Mouse (Mus musculus) midbrain, embryonic 15.5 days (tissue): Measurements from ENCODE around the gene Slx1b. TPM values are rescaled to one million over a fixed set of nuclear protein-coding genes. Genes with fewer than 3 reads are reported as not detected.
A peak's percentile ranks its signal among the peaks of the same experiment; 100 is the strongest.
"Not testable (repeated sequence)": the region's sequence is repeated elsewhere in the genome, so short reads cannot be mapped to it uniquely, and the experiment has no call there.

ENCODE experiments used
- ATAC-seq: fragments of 200-750 bp; cut with Nextera tagmentation; replicated peaks from 2 replicates; pipeline ENCODE4 v1.8.0; 2017; ENCODE audit warnings: moderate TSS enrichment
- H3K27ac ChIP-seq: fragments of 300-500 bp; sonication (generic); 2 replicates; pipeline ENCODE4 v1.5.1; 2015; ENCODE audit warnings: mild to moderate bottlenecking, inconsistent platforms
- H3K27me3 ChIP-seq: fragments of 300-500 bp; sonication (generic); replicated peaks from 2 replicates; pipeline ENCODE4 v1.6.1; 2015; ENCODE audit warnings: inconsistent platforms
- H3K36me3 ChIP-seq: fragments of 300-500 bp; sonication (generic); replicated peaks from 2 replicates; pipeline ENCODE4 v1.6.1; 2015; ENCODE audit warnings: inconsistent platforms
- H3K4me1 ChIP-seq: fragments of 300-500 bp; sonication (generic); 2 replicates; pipeline ENCODE4 v1.6.1; 2015; ENCODE audit warnings: inconsistent platforms
- H3K4me2 ChIP-seq: fragments of 300-500 bp; sonication (generic); 2 replicates; pipeline ENCODE4 v1.6.1; 2015; ENCODE audit warnings: inconsistent platforms, mild to moderate bottlenecking, moderate library complexity
- H3K4me3 ChIP-seq: fragments of 300-500 bp; sonication (generic); 2 replicates; pipeline ENCODE4 v1.5.1; 2015; ENCODE audit warnings: mild to moderate bottlenecking, inconsistent platforms
- H3K9ac ChIP-seq: fragments of 300-500 bp; sonication (generic); 2 replicates; pipeline ENCODE4 v1.6.1; 2015; ENCODE audit warnings: mild to moderate bottlenecking, inconsistent platforms
- H3K9me3 ChIP-seq: fragments of 300-500 bp; sonication (generic); 2 replicates; pipeline ENCODE4 v1.6.1; 2016; ENCODE audit warnings: inconsistent platforms
- WGBS: fragments of 180-500 bp; shearing (Covaris S2); methylation state at CpG from one replicate; pipeline ENCODE4 v1.1.7; 2015; ENCODE audit warnings: mixed read lengths; 5-methylcytosine and 5-hydroxymethylcytosine counted together
- polyA plus RNA-seq: library from polyadenylated mRNA; unstranded; fragments of >200 nt; fragmentation: Nextera tagmentation; extraction: Ambion mirVana; gene quantifications from 2 replicates; pipeline ENCODE4 v1.2.1, GENCODE M21; 2015

Gene Slx1b
- polyA plus RNA-seq, 1 experiment from 2014 or later = 20.9 TPM

DNA sequence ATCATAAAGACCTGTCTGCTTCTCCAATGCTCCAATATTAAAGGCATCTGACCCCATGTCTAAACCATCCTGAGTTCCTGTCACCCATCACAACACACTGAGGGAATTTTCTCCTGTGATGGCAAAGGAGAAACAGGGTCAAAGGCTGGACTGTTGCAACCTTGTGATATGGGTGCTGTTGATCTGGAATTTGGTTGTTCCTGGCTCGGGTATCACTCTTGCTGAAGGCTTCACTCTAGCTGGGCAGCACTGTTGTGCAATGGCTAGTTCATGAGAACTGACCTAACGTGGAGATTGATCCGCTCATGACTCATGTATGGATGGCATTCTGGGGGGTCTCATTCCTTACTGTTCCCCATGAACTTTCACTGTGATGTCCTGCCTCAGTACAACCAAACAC lies 6.6 kb downstream of the Slx1b start:
- no peak for ATAC-seq
- H3K27ac ChIP-seq = no peak overlapping the region
- H3K4me1 ChIP-seq = peaks cover 15% of the 10 kb centered on the region
- H3K4me2 ChIP-seq = no peak overlapping the region
- WGBS = 84% methylated on average over 3 of the region's 3 CpGs
- no peaks in the 10 kb centered on the region for H3K27me3 ChIP-seq
- no peak overlapping the region for H3K9ac ChIP-seq
- peaks cover 5% of the 10 kb centered on the region; the same call in 1 of the 2 replicates for H3K36me3 ChIP-seq
- H3K4me3 ChIP-seq = no peak overlapping the region
- H3K9me3 ChIP-seq = no peaks in the 10 kb centered on the region

DNA sequence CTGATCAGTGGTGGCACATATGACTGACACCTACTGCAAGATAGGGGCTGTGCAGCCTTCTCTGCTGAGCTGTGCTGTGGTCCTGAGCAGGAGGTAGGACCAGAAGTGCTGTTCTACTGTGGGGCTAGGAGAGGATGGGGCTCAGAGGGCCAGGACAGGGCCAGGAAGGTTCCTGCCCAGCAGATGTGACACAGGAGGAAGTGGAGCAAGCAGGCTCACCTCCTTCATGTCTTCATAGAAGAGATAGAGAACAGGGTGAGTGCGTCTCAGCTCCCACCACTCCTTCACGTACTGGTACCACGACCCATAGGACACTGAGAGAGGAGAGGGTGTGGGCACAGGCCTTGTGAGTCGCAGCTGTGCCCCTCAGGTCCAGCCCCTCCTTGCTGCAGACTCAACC lies 7.4 kb downstream of the Slx1b start:
- H3K4me3 ChIP-seq, H3K27me3 ChIP-seq, H3K27ac ChIP-seq, H3K4me1 ChIP-seq, H3K4me2 ChIP-seq, H3K9ac ChIP-seq, H3K36me3 ChIP-seq, H3K9me3 ChIP-seq: not testable (repeated sequence)
- WGBS = 79% methylated on average over 4 of the region's 4 CpGs
- ATAC-seq = 0 out of 2 replicates have a peak, but pooled peaks have one; percentile 37

DNA sequence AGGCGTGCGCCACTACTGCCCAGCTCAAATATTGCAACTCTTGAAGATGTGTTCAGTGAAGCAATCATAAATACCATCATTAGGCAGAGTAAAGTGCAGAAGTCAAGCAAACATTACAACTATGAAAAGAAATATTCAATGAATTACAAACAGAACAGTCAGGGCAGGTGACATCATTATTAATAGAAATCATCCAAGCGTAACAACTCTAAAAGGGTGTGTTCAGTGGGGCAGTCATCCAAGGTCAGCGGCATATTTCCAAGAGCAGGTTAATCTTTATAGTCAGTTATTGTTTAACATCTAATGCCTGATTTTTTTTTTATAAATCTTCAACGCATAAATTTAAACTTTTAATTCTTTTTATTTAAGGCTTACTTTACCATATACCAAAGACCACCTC lies 14.4 kb downstream of the Slx1b start:
- H3K36me3 ChIP-seq = no peaks in the 10 kb centered on the region
- no peak for ATAC-seq
- no peak overlapping the region for H3K4me3 ChIP-seq
- no peak overlapping the region for H3K9ac ChIP-seq
- no peaks in the 10 kb centered on the region for H3K4me1 ChIP-seq
- WGBS = 95% methylated on average over 5 of the region's 5 CpGs
- H3K9me3 ChIP-seq = no peaks in the 10 kb centered on the region
- H3K27me3 ChIP-seq = no peaks in the 10 kb centered on the region
- no peak overlapping the region for H3K27ac ChIP-seq
- no peak overlapping the region for H3K4me2 ChIP-seq

DNA sequence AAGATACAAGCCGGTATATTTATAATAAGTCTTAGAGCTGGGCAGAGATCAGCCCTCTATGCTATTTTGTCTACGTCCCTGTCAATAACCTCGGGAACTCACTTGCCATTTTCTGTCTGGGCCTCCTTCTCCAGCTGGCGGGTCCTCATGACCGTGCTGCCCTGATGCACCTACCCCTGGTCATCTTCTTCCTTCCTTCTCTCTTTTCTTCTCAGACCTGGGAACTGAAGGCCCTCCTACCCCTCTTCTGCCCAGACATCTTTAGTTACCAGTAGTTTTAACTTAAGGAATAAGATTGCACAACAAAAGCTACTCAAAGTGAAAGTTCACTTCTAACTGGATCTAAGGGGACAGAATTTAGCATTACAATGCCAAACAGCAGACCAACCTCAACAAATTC lies 15.9 kb downstream of the Slx1b start:
- no peak overlapping the region for H3K27ac ChIP-seq
- no peak overlapping the region for H3K4me3 ChIP-seq
- H3K4me2 ChIP-seq = no peak overlapping the region
- H3K36me3 ChIP-seq = no peaks in the 10 kb centered on the region
- 92% methylated on average over 5 of the region's 5 CpGs for WGBS
- no peaks in the 10 kb centered on the region for H3K9me3 ChIP-seq
- no peak overlapping the region for H3K9ac ChIP-seq
- no peak for ATAC-seq
- no peaks in the 10 kb centered on the region for H3K4me1 ChIP-seq
- H3K27me3 ChIP-seq = no peaks in the 10 kb centered on the region

DNA sequence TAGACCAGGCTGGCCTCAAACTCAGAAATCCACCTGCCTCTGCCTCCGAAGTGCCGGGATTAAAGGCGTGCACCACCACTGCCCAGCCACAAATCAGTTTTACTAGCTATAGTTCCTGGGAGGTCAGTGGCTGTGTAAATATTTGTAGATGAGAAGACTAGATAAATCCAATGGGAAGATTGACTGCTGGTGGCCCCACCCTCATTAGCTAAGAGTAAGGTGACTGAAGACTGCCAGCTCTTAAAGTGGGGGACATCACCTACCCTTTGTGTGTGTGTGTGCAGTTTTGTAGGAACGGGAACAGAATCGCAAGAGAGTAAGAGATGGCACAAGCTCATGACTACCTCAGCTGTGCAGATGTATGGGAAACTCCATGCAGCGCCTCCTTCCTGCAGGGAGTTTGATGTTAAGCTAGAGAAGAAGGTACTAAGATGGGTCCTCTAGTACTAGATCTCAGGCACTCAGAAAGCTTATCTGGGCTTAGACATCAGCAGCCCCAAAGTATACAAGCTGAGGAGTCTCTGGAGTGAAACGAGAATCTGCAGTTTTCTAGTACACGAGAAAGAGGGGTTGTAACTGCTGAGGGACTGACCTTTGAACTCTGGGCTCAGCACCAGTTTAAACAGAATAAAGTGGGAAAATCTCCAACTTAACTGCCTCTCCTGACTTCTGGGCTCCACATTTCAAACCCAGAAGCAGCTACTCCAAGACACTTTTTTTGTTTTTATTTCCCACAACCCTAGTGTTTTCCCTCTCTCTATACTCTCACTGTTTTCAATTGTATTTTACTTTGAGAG lies 16.8 kb downstream of the Slx1b start:
- Histone ChIP-seq H3K27me3 (no peaks in the 10 kb centered on the region), H3K9me3 (no peaks in the 10 kb centered on the region), H3K36me3 (no peaks in the 10 kb centered on the region), H3K4me1 (no peaks in the 10 kb centered on the region), H3K4me2 (no peak overlapping the region), H3K9ac (no peak overlapping the region), H3K27ac (no peak overlapping the region), H3K4me3 (no peak overlapping the region)
- 89% methylated on average over 8 of the region's 8 CpGs for WGBS
- no peak for ATAC-seq

DNA sequence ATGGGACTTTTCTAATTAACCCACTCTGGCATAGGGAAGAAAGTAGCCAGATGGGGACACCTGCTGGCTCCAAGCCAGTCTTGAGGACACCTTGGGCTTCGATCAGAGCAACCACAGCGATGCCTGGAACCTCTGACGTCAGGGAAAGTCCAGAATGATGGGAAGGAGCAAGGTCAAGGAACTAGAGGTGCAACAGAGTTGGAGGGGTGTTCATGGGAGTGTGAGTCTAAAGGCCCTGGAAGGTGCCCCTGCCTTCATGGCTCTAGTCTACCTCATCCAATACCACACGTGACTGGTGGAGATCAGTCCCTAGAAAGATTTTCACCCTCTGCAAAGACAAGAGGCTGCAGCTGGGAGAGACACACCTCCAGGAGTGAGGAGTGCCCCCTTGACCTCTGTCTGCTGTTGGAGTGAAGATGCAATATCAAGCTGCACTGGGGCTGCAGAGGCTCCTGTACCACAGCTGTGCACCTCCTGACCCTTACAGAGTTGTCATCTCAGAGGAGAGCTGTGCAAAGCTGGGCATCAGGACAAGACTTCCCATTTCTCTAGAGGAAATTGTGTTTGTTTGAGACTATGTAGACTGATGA lies 18.9 kb downstream of the Slx1b start:
- Histone ChIP-seq H3K27me3 (no peaks in the 10 kb centered on the region), H3K4me1 (no peaks in the 10 kb centered on the region), H3K9me3 (no peaks in the 10 kb centered on the region), H3K4me3 (no peak overlapping the region), H3K27ac (no peak overlapping the region), H3K4me2 (no peak overlapping the region), H3K9ac (no peak overlapping the region), H3K36me3 (peaks cover 6% of the 10 kb centered on the region; the same call in 1 of the 2 replicates)
- no peak for ATAC-seq
- 81% methylated on average over 4 of the region's 4 CpGs for WGBS

DNA sequence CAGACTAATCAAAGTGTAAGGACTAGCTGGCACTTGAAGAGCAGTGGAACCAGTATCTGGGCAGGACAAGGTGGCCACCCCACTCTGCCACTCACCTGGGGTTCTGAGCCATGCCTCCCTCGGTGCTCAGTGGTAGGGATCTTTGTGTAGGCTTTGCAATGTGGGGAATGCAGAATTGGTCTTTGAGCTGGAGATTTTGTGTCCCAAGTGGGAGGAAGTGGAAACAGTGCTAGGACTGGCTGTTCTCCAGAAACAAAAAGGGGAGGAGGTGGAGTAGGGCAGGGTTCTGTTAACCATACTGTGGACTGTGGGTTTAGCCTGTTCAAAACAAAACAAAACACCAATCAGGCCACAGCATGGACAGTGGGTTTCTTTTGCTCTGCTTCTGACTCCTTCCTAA lies 19.4 kb downstream of the Slx1b start, which contains the start of gene Sult1a1:
Gene Sult1a1 (minus strand): TSS at position 226 of the 400 bp plus-strand sequence.
- H3K9ac ChIP-seq = no peak within 1 kb of the TSS
- H3K36me3 ChIP-seq = peaks cover 6% of the 10 kb centered on the region; the same call in 1 of the 2 replicates
- no peaks in the 10 kb centered on the region for H3K27me3 ChIP-seq
- no peaks in the 10 kb centered on the region for H3K9me3 ChIP-seq
- no peaks in the 10 kb centered on the region for H3K4me1 ChIP-seq
- H3K4me3 ChIP-seq = no peak within 1 kb of the TSS
- no peak for ATAC-seq
- no peak within 1 kb of the TSS for H3K27ac ChIP-seq
- WGBS = 95% methylated on average over 1 of the region's 1 CpGs
- H3K4me2 ChIP-seq = no peak within 1 kb of the TSS

DNA sequence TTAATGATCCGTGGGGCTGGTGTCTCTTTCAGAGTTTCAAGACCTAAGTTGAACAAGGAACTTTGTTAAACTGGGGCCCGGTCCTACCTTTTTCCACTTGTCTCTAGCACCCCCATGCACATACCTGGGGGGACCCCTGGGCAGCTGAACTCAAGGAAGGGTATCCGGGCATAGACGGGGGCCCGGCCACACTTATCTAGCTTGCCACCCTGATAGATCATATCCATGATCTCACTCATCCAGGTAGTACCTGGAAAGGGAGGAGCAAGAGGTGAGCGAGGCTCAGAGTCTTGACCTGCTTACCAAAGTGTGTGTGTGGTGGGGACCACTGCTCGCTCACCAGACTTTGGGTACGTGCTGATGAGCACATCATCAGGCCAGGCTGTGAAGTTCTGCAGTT lies 20.5 kb downstream of the Slx1b start:
- 96% methylated on average over 8 of the region's 8 CpGs for WGBS
- Histone ChIP-seq H3K4me3 (no peak overlapping the region), H3K27ac (no peak overlapping the region), H3K4me2 (no peak overlapping the region), H3K27me3 (no peaks in the 10 kb centered on the region), H3K4me1 (no peaks in the 10 kb centered on the region), H3K9ac (no peak overlapping the region), H3K36me3 (peaks cover 6% of the 10 kb centered on the region; the same call in 1 of the 2 replicates), H3K9me3 (no peaks in the 10 kb centered on the region)
- ATAC-seq = no peak

DNA sequence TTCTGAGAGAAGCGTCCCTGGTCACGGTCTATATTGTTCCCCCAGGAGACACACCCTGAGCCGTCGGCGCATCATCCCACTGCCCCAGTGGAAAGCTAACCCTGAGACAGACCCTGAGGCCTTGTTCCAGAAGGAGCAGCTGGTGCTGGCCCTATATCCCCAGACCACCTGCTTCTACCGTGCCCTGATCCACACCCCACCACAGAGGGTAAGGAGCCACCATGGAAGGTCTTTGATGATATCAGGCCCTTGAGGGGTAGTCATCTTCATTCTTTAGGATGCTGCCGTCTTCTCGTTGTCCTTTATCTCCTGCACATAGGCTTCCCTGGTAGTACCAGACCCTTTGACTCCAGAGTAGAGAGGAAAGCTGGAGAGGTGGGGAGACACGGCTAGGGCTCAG lies 23.5 kb downstream of the Slx1b start:
- H3K27me3 ChIP-seq = no peaks in the 10 kb centered on the region
- H3K27ac ChIP-seq = no peak overlapping the region
- H3K4me3 ChIP-seq = no peak overlapping the region
- H3K4me1 ChIP-seq = no peaks in the 10 kb centered on the region
- H3K9ac ChIP-seq = no peak overlapping the region
- peaks cover 6% of the 10 kb centered on the region; the same call in 1 of the 2 replicates for H3K36me3 ChIP-seq
- H3K9me3 ChIP-seq = no peaks in the 10 kb centered on the region
- ATAC-seq = no peak
- H3K4me2 ChIP-seq = no peak overlapping the region
- 93% methylated on average over 9 of the region's 9 CpGs for WGBS

DNA sequence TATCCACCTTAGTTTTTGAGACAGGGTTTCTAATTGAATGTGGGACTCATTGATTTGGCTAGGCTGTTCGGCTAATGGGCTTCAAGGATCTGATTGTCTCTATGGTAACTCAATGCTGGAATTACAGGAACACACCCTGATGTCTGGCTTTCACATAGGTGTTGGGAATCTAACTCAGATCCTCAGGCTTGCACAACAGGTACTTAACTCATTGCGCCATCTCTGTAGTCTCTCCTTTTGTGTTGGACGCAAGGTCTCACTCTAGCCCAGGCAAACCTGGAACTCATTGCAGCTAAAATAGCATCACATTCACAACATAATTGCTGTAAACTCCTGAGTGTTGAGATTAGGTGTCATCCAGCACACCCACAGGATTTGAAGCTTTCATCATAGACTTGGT lies 25.4 kb downstream of the Slx1b start:
- Histone ChIP-seq H3K9ac (no peak overlapping the region), H3K4me2 (no peak overlapping the region), H3K27ac (no peak overlapping the region), H3K4me1 (no peaks in the 10 kb centered on the region), H3K4me3 (no peak overlapping the region), H3K9me3 (no peaks in the 10 kb centered on the region), H3K36me3 (peaks cover 10% of the 10 kb centered on the region), H3K27me3 (no peaks in the 10 kb centered on the region)
- WGBS = 94% methylated on average over 3 of the region's 3 CpGs
- no peak for ATAC-seq

DNA sequence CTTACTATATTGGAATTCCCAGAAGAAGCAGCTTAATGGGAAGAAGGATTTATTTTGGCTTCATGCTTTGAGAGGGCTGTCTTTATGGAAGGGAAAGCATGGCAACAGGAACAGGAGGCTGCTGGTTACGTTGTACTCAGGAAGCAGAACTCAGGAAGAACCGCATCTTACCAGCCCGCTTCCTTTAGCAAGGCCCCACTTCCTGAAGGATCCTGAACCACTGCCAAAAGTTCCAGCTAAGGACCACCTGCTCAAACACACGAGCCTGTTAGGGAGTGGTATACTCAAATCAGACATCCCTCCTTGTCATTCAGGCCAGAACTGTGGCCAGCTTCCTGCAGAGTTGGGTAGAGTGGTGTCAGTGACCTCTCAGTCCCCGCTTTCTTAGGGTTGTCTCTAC lies 27.1 kb downstream of the Slx1b start:
- Histone ChIP-seq H3K27me3 (no peaks in the 10 kb centered on the region), H3K4me2 (no peak overlapping the region), H3K9ac (no peak overlapping the region), H3K9me3 (no peaks in the 10 kb centered on the region), H3K4me3 (no peak overlapping the region), H3K4me1 (no peaks in the 10 kb centered on the region), H3K27ac (no peak overlapping the region), H3K36me3 (peaks cover 20% of the 10 kb centered on the region)
- no peak for ATAC-seq
- WGBS = 85% methylated on average over 5 of the region's 5 CpGs

DNA sequence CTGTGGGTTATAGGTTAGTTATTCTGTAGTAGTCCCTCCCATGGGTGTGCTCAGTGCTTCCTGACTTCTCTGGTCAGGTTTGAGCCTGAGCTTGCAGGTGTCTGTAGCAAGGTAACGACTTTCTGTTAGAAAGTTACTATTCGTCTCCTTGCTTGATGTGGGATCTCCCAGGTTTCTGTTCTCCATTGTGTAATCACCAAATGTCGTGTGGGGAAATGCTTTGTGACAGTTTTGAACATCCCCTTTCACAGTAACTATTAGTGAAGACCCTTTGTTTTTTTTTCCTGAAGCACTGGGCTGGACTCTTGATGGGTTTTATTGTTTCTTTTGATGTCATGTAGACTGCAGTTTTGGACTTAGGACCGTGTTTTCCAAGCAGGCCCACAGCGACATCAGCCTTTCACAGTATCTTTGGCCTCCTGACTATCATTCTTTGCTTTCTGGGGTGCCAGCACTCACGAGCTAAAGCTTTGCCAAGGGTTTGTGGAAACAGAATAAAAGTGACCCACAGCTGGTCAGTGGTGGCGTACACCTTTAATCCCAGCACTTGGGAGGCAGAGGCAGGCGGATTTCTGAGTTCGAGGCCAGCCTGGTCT lies 28.0 kb downstream of the Slx1b start:
- WGBS = 86% methylated on average over 9 of the region's 9 CpGs
- no peak overlapping the region for H3K9ac ChIP-seq
- no peaks in the 10 kb centered on the region for H3K9me3 ChIP-seq
- no peak overlapping the region for H3K4me2 ChIP-seq
- no peaks in the 10 kb centered on the region for H3K4me1 ChIP-seq
- H3K27me3 ChIP-seq = no peaks in the 10 kb centered on the region
- ATAC-seq = no peak
- H3K36me3 ChIP-seq = peaks cover 20% of the 10 kb centered on the region
- no peak overlapping the region for H3K27ac ChIP-seq
- H3K4me3 ChIP-seq = no peak overlapping the region
